Mouse (Mus musculus) layer of hippocampus, postnatal 36 days (tissue): ENCODE data around the gene Vdac1. TPM values are rescaled to one million over a fixed set of nuclear protein-coding genes. Genes with fewer than 3 reads are reported as not detected.

Experiments used
- DNase-seq, 2 experiments: peaks; one replicate each; pipeline ENCODE4 v3.0.0; 2022
- total RNA-seq, 2 experiments: library from RNA; stranded (reverse); gene quantifications; 2 replicates each; pipeline ENCODE4 v1.2.3; 2021

Vdac1 gene
- total RNA-seq, 2 experiments from 2014 or later: 514 to 555 TPM

GRCm38 (mm10) chr11:52421053-52421778 is 60.6 kb downstream of the Vdac1 start:
- peak; percentile 41 to 65 for DNase-seq

GRCm38 (mm10) chr11:52429440-52429839 is 68.8 kb downstream of the Vdac1 start:
- no peak for DNase-seq

- no peak for DNase-seq
These were observed 70.9 kb downstream of the Vdac1 start for GRCm38 (mm10) chr11:52431594-52431993.

- DNase-seq: no peak
These were observed 71.5 kb downstream of the Vdac1 start for GRCm38 (mm10) chr11:52432148-52432547.

- DNase-seq: no peak
These were observed 72.6 kb downstream of the Vdac1 start for GRCm38 (mm10) chr11:52433076-52433796.

GRCm38 (mm10) chr11:52433797-52434195 is 73.1 kb downstream of the Vdac1 start:
- DNase-seq: no peak

GRCm38 (mm10) chr11:52435466-52435865 is 74.8 kb downstream of the Vdac1 start:
- no peak for DNase-seq

GRCm38 (mm10) chr11:52437123-52437522 is 76.5 kb downstream of the Vdac1 start:
- peak in 1 of 2 experiments; percentile 14 for DNase-seq

Other genes starting within 250 kb of the Vdac1 start
- not detected for gene Olfr1373, start 215.3 kb upstream of the Vdac1 start, total RNA-seq
- not detected for gene Olfr1371, start 146.9 kb upstream of the Vdac1 start, total RNA-seq
- 100 to 1,000 TPM; 456 to 518 TPM for gene Skp1a, start 128.9 kb upstream of the Vdac1 start, total RNA-seq
- gene Tcf7, start 77.8 kb upstream of the Vdac1 start, total RNA-seq: 1 to 10 TPM; 2.6 to 2.9 TPM
- gene 9530068E07Rik, start 35.6 kb downstream of the Vdac1 start, total RNA-seq: 10 to 100 TPM; 66.6 to 69.5 TPM